Mouse (Mus musculus) liver, postnatal 0 days (tissue): ENCODE data around the gene Mfsd7a.

ENCODE experiments used
- CTCF ChIP-seq: sonication (generic); IDR thresholded peaks from 2 replicates; pipeline ENCODE4 v1.5.1; 2016; ENCODE audit warnings: antibody characterized with exemption, low read depth
- EP300 ChIP-seq: IDR thresholded peaks from 2 replicates; pipeline ENCODE4 v1.6.1; 2016; ENCODE audit warnings: antibody characterized with exemption, low read depth, mild to moderate bottlenecking

DNA sequence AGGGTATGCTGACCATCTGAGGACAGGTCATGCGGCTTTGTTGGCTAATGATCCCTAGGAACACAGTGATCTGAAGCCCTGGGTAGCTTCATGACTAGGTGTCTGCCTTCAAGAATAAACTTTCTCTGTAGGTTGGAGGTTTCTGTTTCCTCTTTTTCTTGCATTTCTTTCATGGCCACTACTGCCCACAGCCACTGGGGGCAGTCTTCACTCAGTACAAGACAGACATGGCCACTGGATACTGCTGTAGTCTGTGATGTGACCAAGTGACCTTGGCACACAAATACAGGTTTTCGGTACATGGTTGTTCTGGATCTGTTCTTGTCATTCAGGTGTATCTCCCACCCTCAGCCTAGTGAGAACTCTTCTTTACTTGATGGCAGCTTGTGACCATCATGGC is 36.5 kb upstream of the Mfsd7a start:
- TF ChIP-seq CTCF (peak; percentile 80), EP300 (no peak)
